Mouse (Mus musculus) heart, embryonic 13.5 days (tissue): ENCODE data around the gene Rhbdd3. TPM values are rescaled to one million over a fixed set of nuclear protein-coding genes. Genes with fewer than 3 reads are reported as not detected.
"Not testable (repeated sequence)": the region's sequence is repeated elsewhere in the genome, so short reads cannot be mapped to it uniquely, and the experiment has no call there.

Source experiments
- ATAC-seq: fragments of 200-750 bp; cut with Nextera tagmentation; 2 replicates; pipeline ENCODE4 v1.8.0; 2017; ENCODE audit warnings: moderate TSS enrichment; ENCODE audit not compliant: insufficient number of reproducible peaks, low FRiP score, low TSS enrichment; ENCODE audit errors: extremely low read depth
- H3K27ac ChIP-seq: fragments of 300-500 bp; sonication (generic); replicated peaks from 2 replicates; pipeline ENCODE4 v1.5.1; 2015; ENCODE audit warnings: moderate library complexity, mild to moderate bottlenecking, inconsistent platforms
- H3K27me3 ChIP-seq: fragments of 300-500 bp; sonication (generic); replicated peaks from 2 replicates; pipeline ENCODE4 v1.6.1; 2015; ENCODE audit warnings: mild to moderate bottlenecking, inconsistent platforms
- H3K36me3 ChIP-seq: fragments of 300-500 bp; sonication (generic); 2 replicates; pipeline ENCODE4 v1.6.1; 2015; ENCODE audit warnings: mild to moderate bottlenecking, inconsistent platforms
- H3K4me1 ChIP-seq: fragments of 300-500 bp; sonication (generic); 2 replicates; pipeline ENCODE4 v1.6.1; 2015; ENCODE audit warnings: inconsistent platforms
- H3K4me2 ChIP-seq: fragments of 300-500 bp; sonication (generic); 2 replicates; pipeline ENCODE4 v1.6.1; 2015; ENCODE audit warnings: inconsistent platforms, mild to moderate bottlenecking, moderate library complexity
- H3K4me3 ChIP-seq: fragments of 300-500 bp; sonication (generic); 2 replicates; pipeline ENCODE4 v1.5.1; 2015; ENCODE audit warnings: moderate library complexity, mild to moderate bottlenecking, inconsistent platforms
- H3K9ac ChIP-seq: fragments of 300-500 bp; sonication (generic); 2 replicates; pipeline ENCODE4 v1.6.1; 2015; ENCODE audit warnings: inconsistent platforms, mild to moderate bottlenecking, moderate library complexity
- H3K9me3 ChIP-seq: fragments of 300-500 bp; sonication (generic); 2 replicates; pipeline ENCODE4 v1.6.1; 2016; ENCODE audit warnings: inconsistent platforms
- WGBS: fragments of 180-500 bp; shearing (Covaris S2); methylation state at CpG from one replicate; pipeline ENCODE4 v1.1.7; 2015; ENCODE audit warnings: mixed read lengths; 5-methylcytosine and 5-hydroxymethylcytosine counted together
- polyA plus RNA-seq: library from polyadenylated mRNA; unstranded; fragments of >200 nt; fragmentation: Nextera tagmentation; extraction: Ambion mirVana; gene quantifications from 2 replicates; pipeline ENCODE4 v1.2.1, GENCODE M21; 2015

The Rhbdd3 gene
- polyA plus RNA-seq, 1 experiment from 2014 or later: 28.2 TPM

GRCm38 (mm10) chr11:5068126-5068971 lies 30.4 kb upstream of the Rhbdd3 start:
- ATAC-seq: no peak
- H3K9ac ChIP-seq: no peak overlapping the region
- no peaks in the 10 kb centered on the region for H3K9me3 ChIP-seq
- no peak overlapping the region for H3K4me2 ChIP-seq
- H3K27me3 ChIP-seq: peaks cover 10% of the 10 kb centered on the region
- peaks cover 19% of the 10 kb centered on the region for H3K4me1 ChIP-seq
- no peak overlapping the region for H3K4me3 ChIP-seq
- peaks cover 59% of the 10 kb centered on the region for H3K36me3 ChIP-seq
- WGBS: 83% methylated on average over 9 of the region's 9 CpGs
- H3K27ac ChIP-seq: no peak overlapping the region

- no peak for ATAC-seq
- Histone ChIP-seq H3K4me2 (no peak overlapping the region), H3K4me1 (no peaks in the 10 kb centered on the region), H3K9ac (no peak overlapping the region), H3K27me3 (no peaks in the 10 kb centered on the region), H3K36me3 (peaks cover 90% of the 10 kb centered on the region), H3K27ac (no peak overlapping the region), H3K9me3 (no peaks in the 10 kb centered on the region), H3K4me3 (no peak overlapping the region)
- WGBS: 72% methylated on average over 4 of the region's 4 CpGs
These were observed 23.8 kb upstream of the Rhbdd3 start for GRCm38 (mm10) chr11:5074882-5075281.

- no peaks in the 10 kb centered on the region for H3K4me1 ChIP-seq
- H3K4me3 ChIP-seq: no peak overlapping the region
- no peak for ATAC-seq
- H3K9ac ChIP-seq: no peak overlapping the region
- H3K27ac ChIP-seq: no peak overlapping the region
- no peaks in the 10 kb centered on the region for H3K9me3 ChIP-seq
- no peaks in the 10 kb centered on the region for H3K27me3 ChIP-seq
- H3K36me3 ChIP-seq: peaks cover 90% of the 10 kb centered on the region
- H3K4me2 ChIP-seq: no peak overlapping the region
These were observed 23.0 kb upstream of the Rhbdd3 start for GRCm38 (mm10) chr11:5075760-5076159.

GRCm38 (mm10) chr11:5076843-5077242 lies 21.9 kb upstream of the Rhbdd3 start:
- H3K9me3 ChIP-seq, H3K4me1 ChIP-seq: not testable (repeated sequence)
- H3K36me3 ChIP-seq: peaks cover 87% of the 10 kb centered on the region

GRCm38 (mm10) chr11:5089147-5089546 lies 9.6 kb upstream of the Rhbdd3 start:
- 92% methylated on average over 1 of the region's 1 CpGs for WGBS
- ATAC-seq: no peak

More at GRCm38 (mm10) chr11:5076843-5077242, 21.9 kb upstream of the Rhbdd3 start:
- H3K27ac ChIP-seq, H3K4me3 ChIP-seq, H3K9ac ChIP-seq, ATAC-seq, H3K27me3 ChIP-seq, H3K4me2 ChIP-seq: not testable (repeated sequence)
- WGBS: 86% methylated on average over 4 of the region's 5 CpGs

GRCm38 (mm10) chr11:5091706-5092105 lies 7.0 kb upstream of the Rhbdd3 start:
- 44% methylated on average over 2 of the region's 2 CpGs for WGBS
- H3K36me3 ChIP-seq: peaks cover 75% of the 10 kb centered on the region

More at GRCm38 (mm10) chr11:5089147-5089546, 9.6 kb upstream of the Rhbdd3 start:
- H3K9me3 ChIP-seq: no peaks in the 10 kb centered on the region
- H3K4me2 ChIP-seq: no peak overlapping the region
- no peak overlapping the region for H3K9ac ChIP-seq
- H3K27ac ChIP-seq: no peak overlapping the region
- H3K4me3 ChIP-seq: no peak overlapping the region
- H3K4me1 ChIP-seq: peaks cover 3% of the 10 kb centered on the region; the same call in 1 of the 2 replicates
- H3K36me3 ChIP-seq: peaks cover 94% of the 10 kb centered on the region
- no peaks in the 10 kb centered on the region for H3K27me3 ChIP-seq

GRCm38 (mm10) chr11:5095877-5096276 lies 2.8 kb upstream of the Rhbdd3 start:
- Histone ChIP-seq H3K4me3 (no peak overlapping the region), H3K36me3 (peaks cover 35% of the 10 kb centered on the region), H3K27ac (no peak overlapping the region), H3K27me3 (no peaks in the 10 kb centered on the region), H3K9me3 (no peaks in the 10 kb centered on the region), H3K9ac (peak overlapping the region; percentile 48), H3K4me2 (peak overlapping the region; percentile 87), H3K4me1 (peaks cover 36% of the 10 kb centered on the region)
- ATAC-seq: no peak
- WGBS: 71% methylated on average over 5 of the region's 5 CpGs

More at GRCm38 (mm10) chr11:5091706-5092105, 7.0 kb upstream of the Rhbdd3 start:
- H3K4me3 ChIP-seq: no peak overlapping the region
- H3K27me3 ChIP-seq: no peaks in the 10 kb centered on the region
- no peak overlapping the region for H3K9ac ChIP-seq
- H3K9me3 ChIP-seq: no peaks in the 10 kb centered on the region
- no peak for ATAC-seq
- no peak overlapping the region for H3K4me2 ChIP-seq
- no peak overlapping the region for H3K27ac ChIP-seq
- peaks cover 20% of the 10 kb centered on the region for H3K4me1 ChIP-seq

GRCm38 (mm10) chr11:5096480-5097020 lies 2.2 kb upstream of the Rhbdd3 start:
- Histone ChIP-seq H3K36me3 (peaks cover 29% of the 10 kb centered on the region), H3K4me3 (peak overlapping the region; percentile 100), H3K9me3 (no peaks in the 10 kb centered on the region), H3K27me3 (no peaks in the 10 kb centered on the region), H3K4me2 (peak overlapping the region; percentile 87), H3K27ac (no peak overlapping the region), H3K9ac (peak overlapping the region; percentile 100), H3K4me1 (peaks cover 42% of the 10 kb centered on the region)
- 58% methylated on average over 8 of the region's 8 CpGs for WGBS
- ATAC-seq: no peak

GRCm38 (mm10) chr11:5098035-5098735 lies 541 bp upstream of the Rhbdd3 start:
- Histone ChIP-seq H3K4me2 (peak overlapping the region; percentile 87), H3K9me3 (no peaks in the 10 kb centered on the region), H3K27ac (peak overlapping the region; percentile 98), H3K4me3 (peak overlapping the region; percentile 100), H3K27me3 (no peaks in the 10 kb centered on the region), H3K9ac (peak overlapping the region; percentile 100), H3K36me3 (peaks cover 20% of the 10 kb centered on the region), H3K4me1 (peaks cover 42% of the 10 kb centered on the region)
- under 1% methylated on average over 44 of the region's 44 CpGs for WGBS
- ATAC-seq: no peak; the same call in 1 of the 2 replicates

- Histone ChIP-seq H3K36me3 (peaks cover 24% of the 10 kb centered on the region), H3K4me3 (peak overlapping the region; percentile 100), H3K27ac (peak overlapping the region; percentile 98), H3K9me3 (no peaks in the 10 kb centered on the region), H3K4me2 (peak overlapping the region; percentile 90), H3K27me3 (no peaks in the 10 kb centered on the region), H3K4me1 (peaks cover 35% of the 10 kb centered on the region), H3K9ac (peak overlapping the region; percentile 100)
- under 1% methylated on average over 31 of the region's 31 CpGs for WGBS
- ATAC-seq: peak; percentile 70
These were observed 954 bp downstream of the Rhbdd3 start for GRCm38 (mm10) chr11:5099576-5100183.

GRCm38 (mm10) chr11:5100283-5100682 lies 1.6 kb downstream of the Rhbdd3 start:
- peak overlapping the region; percentile 98 for H3K27ac ChIP-seq
- no peak for ATAC-seq
- H3K9me3 ChIP-seq: no peaks in the 10 kb centered on the region
- no peaks in the 10 kb centered on the region for H3K27me3 ChIP-seq
- peak overlapping the region; percentile 100 for H3K4me3 ChIP-seq
- peak overlapping the region; percentile 90 for H3K4me2 ChIP-seq
- H3K4me1 ChIP-seq: peaks cover 34% of the 10 kb centered on the region
- peak overlapping the region; percentile 100 for H3K9ac ChIP-seq
- H3K36me3 ChIP-seq: peaks cover 26% of the 10 kb centered on the region
- 3% methylated on average over 7 of the region's 7 CpGs for WGBS
